Mouse (Mus musculus) midbrain, postnatal 0 days (tissue): Measurements from ENCODE around the gene 0610010K14Rik. TPM values are rescaled to one million over a fixed set of nuclear protein-coding genes. Genes with fewer than 3 reads are reported as not detected.

ENCODE experiments used
- ATAC-seq: fragments of 200-750 bp; cut with Nextera tagmentation; 2 replicates; pipeline ENCODE4 v1.8.0; 2017; ENCODE audit warnings: moderate number of reproducible peaks, mild to moderate bottlenecking, moderate TSS enrichment, moderate library complexity; ENCODE audit not compliant: low FRiP score
- DNase-seq: peaks from one replicate; pipeline ENCODE4 v3.0.0-alpha.2; 2015; ENCODE audit warnings: low spot score
- H3K27ac ChIP-seq: fragments of 300-500 bp; sonication (generic); 2 replicates; pipeline ENCODE4 v1.5.1; 2014; ENCODE audit warnings: low read depth, mild to moderate bottlenecking, low read length, mixed read lengths
- H3K27me3 ChIP-seq: fragments of 300-500 bp; sonication (generic); 2 replicates; pipeline ENCODE4 v1.6.1; 2014; ENCODE audit warnings: low read length, control low read depth, mixed read lengths; ENCODE audit not compliant: insufficient read depth
- H3K36me3 ChIP-seq: fragments of 300-500 bp; sonication (generic); 2 replicates; pipeline ENCODE4 v1.6.1; 2014; ENCODE audit warnings: low read length, control low read depth, mixed read lengths; ENCODE audit not compliant: insufficient read depth
- H3K4me1 ChIP-seq: fragments of 300-500 bp; sonication (generic); 2 replicates; pipeline ENCODE4 v1.6.1; 2014; ENCODE audit warnings: mild to moderate bottlenecking, control low read depth, antibody characterized with exemption, low read length, mixed read lengths; ENCODE audit not compliant: insufficient read depth
- H3K4me2 ChIP-seq: fragments of 300-500 bp; sonication (generic); 2 replicates; pipeline ENCODE4 v1.6.1; 2014; ENCODE audit warnings: low read depth, mild to moderate bottlenecking, low read length, mixed read lengths; ENCODE audit not compliant: poor library complexity, severe bottlenecking
- H3K4me3 ChIP-seq: fragments of 300-500 bp; sonication (generic); 2 replicates; pipeline ENCODE4 v1.5.1; 2014; ENCODE audit warnings: low read depth, mild to moderate bottlenecking, low read length, moderate library complexity
- H3K9ac ChIP-seq: fragments of 300-500 bp; sonication (generic); replicated peaks from 2 replicates; pipeline ENCODE4 v1.6.1; 2014; ENCODE audit warnings: mild to moderate bottlenecking, low read length, moderate library complexity, mixed read lengths; ENCODE audit not compliant: poor library complexity, severe bottlenecking
- H3K9me3 ChIP-seq: fragments of 300-500 bp; sonication (generic); 2 replicates; pipeline ENCODE4 v1.6.1; 2016; ENCODE audit warnings: low read length, control low read depth
- CTCF ChIP-seq: IDR thresholded peaks from 2 replicates; pipeline ENCODE4 v1.5.1; 2016; ENCODE audit warnings: antibody characterized with exemption, mild to moderate bottlenecking
- WGBS: fragments of 180-500 bp; shearing (Covaris S2); extraction: QIAGEN DNeasy Blood & Tissue Kit; methylation state at CpG from one replicate; pipeline ENCODE4 v1.1.7; 2014; 5-methylcytosine and 5-hydroxymethylcytosine counted together
- polyA plus RNA-seq: library from polyadenylated mRNA; unstranded; fragments of >200 nt; fragmentation: Nextera tagmentation; extraction: Ambion mirVana; gene quantifications from 2 replicates; pipeline ENCODE4 v1.2.1, GENCODE M21; 2015
- total RNA-seq: library from RNA; depleted of rRNA; stranded (reverse); fragments of >200 nt; gene quantifications from 2 replicates; pipeline ENCODE4 v1.2.3, GENCODE M21; 2014

0610010K14Rik gene
- total and polyA plus RNA-seq, 2 experiments from 2014 or later: 43.0 to 154 TPM

- WGBS: 93% methylated on average over 4 of the region's 4 CpGs
- Histone ChIP-seq H3K9me3 (no peaks in the 10 kb centered on the region), H3K4me1 (no peaks in the 10 kb centered on the region; the same call in 1 of the 2 replicates), H3K27ac (no peak overlapping the region), H3K4me2 (no peak overlapping the region; the same call in 1 of the 2 replicates), H3K4me3 (no peak overlapping the region), H3K9ac (no peak overlapping the region), H3K27me3 (peaks cover 24% of the 10 kb centered on the region), H3K36me3 (no peaks in the 10 kb centered on the region)
- TF ChIP-seq CTCF: no peak
- no peak for ATAC-seq
- no peak for DNase-seq
These were observed 10.0 kb downstream of the 0610010K14Rik start for GRCm38 (mm10) chr11:70227661-70228245.

GRCm38 (mm10) chr11:70227126-70227525 is 10.6 kb downstream of the 0610010K14Rik start:
- Histone ChIP-seq H3K9ac (peak overlapping the region; percentile 34; the same call in 1 of the 2 replicates), H3K27ac (no peak overlapping the region), H3K9me3 (no peaks in the 10 kb centered on the region), H3K4me3 (peak overlapping the region; percentile 28), H3K27me3 (peaks cover 24% of the 10 kb centered on the region), H3K36me3 (no peaks in the 10 kb centered on the region), H3K4me2 (peak overlapping the region; percentile 55), H3K4me1 (no peaks in the 10 kb centered on the region; the same call in 1 of the 2 replicates)
- DNase-seq (no peak), ATAC-seq (no peak)
- TF ChIP-seq CTCF: no peak
- WGBS: 36% methylated on average over 5 of the region's 5 CpGs

GRCm38 (mm10) chr11:70226602-70226890 is 11.2 kb downstream of the 0610010K14Rik start:
- no peaks in the 10 kb centered on the region for H3K36me3 ChIP-seq
- H3K27ac ChIP-seq: no peak overlapping the region
- H3K27me3 ChIP-seq: peaks cover 24% of the 10 kb centered on the region
- H3K4me3 ChIP-seq: peak overlapping the region; percentile 28
- no peak for DNase-seq
- peak overlapping the region; percentile 34; the same call in 1 of the 2 replicates for H3K9ac ChIP-seq
- ATAC-seq: no peak
- WGBS: 7% methylated on average over 18 of the region's 18 CpGs
- H3K4me1 ChIP-seq: no peaks in the 10 kb centered on the region; the same call in 1 of the 2 replicates
- H3K9me3 ChIP-seq: no peaks in the 10 kb centered on the region
- TF ChIP-seq CTCF: no peak
- H3K4me2 ChIP-seq: peak overlapping the region; percentile 55

GRCm38 (mm10) chr11:70225798-70226601 is 11.7 kb downstream of the 0610010K14Rik start:
- DNase-seq: no peak
- no peak overlapping the region for H3K27ac ChIP-seq
- no peaks in the 10 kb centered on the region; the same call in 1 of the 2 replicates for H3K4me1 ChIP-seq

GRCm38 (mm10) chr11:70223724-70224123 is 14.0 kb downstream of the 0610010K14Rik start:
- peaks cover 10% of the 10 kb centered on the region; the same call in 1 of the 2 replicates for H3K4me1 ChIP-seq
- no peak overlapping the region for H3K4me2 ChIP-seq
- H3K4me3 ChIP-seq: no peak overlapping the region
- no peaks in the 10 kb centered on the region for H3K9me3 ChIP-seq
- no peaks in the 10 kb centered on the region for H3K36me3 ChIP-seq
- peaks cover 10% of the 10 kb centered on the region; the same call in 1 of the 2 replicates for H3K27me3 ChIP-seq
- no peak for TF ChIP-seq CTCF
- ATAC-seq (no peak), DNase-seq (no peak)
- no peak overlapping the region for H3K27ac ChIP-seq
- 83% methylated on average over 9 of the region's 9 CpGs for WGBS
- H3K9ac ChIP-seq: no peak overlapping the region

More at GRCm38 (mm10) chr11:70225798-70226601, 11.7 kb downstream of the 0610010K14Rik start:
- Histone ChIP-seq H3K36me3 (no peaks in the 10 kb centered on the region), H3K27me3 (peaks cover 24% of the 10 kb centered on the region), H3K9ac (peak overlapping the region; percentile 34; the same call in 1 of the 2 replicates), H3K4me3 (peak overlapping the region; percentile 28), H3K4me2 (peak overlapping the region; percentile 55), H3K9me3 (no peaks in the 10 kb centered on the region)
- peak; percentile 48; the same call in 1 of the 2 replicates for ATAC-seq
- peak; percentile 49 for TF ChIP-seq CTCF
- WGBS: 19% methylated on average over 27 of the region's 27 CpGs
